Mouse (Mus musculus) neural tube, embryonic 11.5 days (tissue): Measurements from ENCODE around the gene Galnt7. TPM values are rescaled to one million over a fixed set of nuclear protein-coding genes. Genes with fewer than 3 reads are reported as not detected.

Experiments
- ATAC-seq: fragments of 200-750 bp; cut with Nextera tagmentation; 2 replicates; pipeline ENCODE4 v1.8.0; 2017; ENCODE audit warnings: moderate number of reproducible peaks, mild to moderate bottlenecking, moderate TSS enrichment, moderate library complexity; ENCODE audit not compliant: insufficient read depth, low FRiP score, low TSS enrichment
- DNase-seq: peaks from one replicate; pipeline ENCODE4 v3.0.0-alpha.2; 2015; ENCODE audit warnings: low spot score
- H3K27ac ChIP-seq: fragments of 300-500 bp; sonication (generic); 2 replicates; pipeline ENCODE4 v1.5.1; 2014; ENCODE audit warnings: low read depth, mild to moderate bottlenecking, low read length
- H3K27me3 ChIP-seq: fragments of 300-500 bp; sonication (generic); 2 replicates; pipeline ENCODE4 v1.6.1; 2014; ENCODE audit warnings: mild to moderate bottlenecking, low read length, mixed read lengths; ENCODE audit not compliant: control insufficient read depth, insufficient read depth
- H3K36me3 ChIP-seq: fragments of 300-500 bp; sonication (generic); 2 replicates; pipeline ENCODE4 v1.6.1; 2014; ENCODE audit warnings: mild to moderate bottlenecking, low read length, moderate library complexity, mixed read lengths; ENCODE audit not compliant: control insufficient read depth, insufficient read depth
- H3K4me1 ChIP-seq: fragments of 300-500 bp; sonication (generic); 2 replicates; pipeline ENCODE4 v1.6.1; 2014; ENCODE audit warnings: low read length, mixed read lengths; ENCODE audit not compliant: control insufficient read depth, insufficient read depth
- H3K4me2 ChIP-seq: fragments of 300-500 bp; sonication (generic); 2 replicates; pipeline ENCODE4 v1.6.1; 2014; ENCODE audit warnings: low read depth, mild to moderate bottlenecking, moderate library complexity
- H3K4me3 ChIP-seq: fragments of 300-500 bp; sonication (generic); 2 replicates; pipeline ENCODE4 v1.5.1; 2014; ENCODE audit warnings: low read depth, low read length
- H3K9ac ChIP-seq: fragments of 300-500 bp; sonication (generic); 2 replicates; pipeline ENCODE4 v1.6.1; 2014; ENCODE audit warnings: mild to moderate bottlenecking, low read length
- H3K9me3 ChIP-seq: fragments of 300-500 bp; sonication (generic); 2 replicates; pipeline ENCODE4 v1.6.1; 2016; ENCODE audit warnings: low read length; ENCODE audit not compliant: control insufficient read depth
- WGBS: fragments of 180-500 bp; shearing (Covaris S2); extraction: QIAGEN DNeasy Blood & Tissue Kit; methylation state at CpG from one replicate; pipeline ENCODE4 v1.1.7; 2014; 5-methylcytosine and 5-hydroxymethylcytosine counted together
- polyA plus RNA-seq: library from polyadenylated mRNA; unstranded; fragments of >200 nt; fragmentation: Nextera tagmentation; extraction: Ambion mirVana; gene quantifications from 2 replicates; pipeline ENCODE4 v1.2.1, GENCODE M21; 2014

Galnt7 gene
- polyA plus RNA-seq, 1 experiment from 2014 or later = 20.1 TPM

GRCm38 (mm10) chr8:57479700-57480099, 173.1 kb downstream of the Galnt7 start:
- Histone ChIP-seq H3K4me2 (no peak overlapping the region), H3K9me3 (no peaks in the 10 kb centered on the region), H3K27ac (no peak overlapping the region), H3K4me1 (no peaks in the 10 kb centered on the region), H3K27me3 (no peaks in the 10 kb centered on the region), H3K36me3 (peaks cover 5% of the 10 kb centered on the region; the same call in 1 of the 2 replicates), H3K9ac (no peak overlapping the region), H3K4me3 (no peak overlapping the region)
- WGBS = 94% methylated on average over 8 of the region's 8 CpGs
- no peak for ATAC-seq
- DNase-seq = no peak

- H3K27me3 ChIP-seq = no peaks in the 10 kb centered on the region
- no peak overlapping the region for H3K4me2 ChIP-seq
- no peaks in the 10 kb centered on the region for H3K4me1 ChIP-seq
- peaks cover 3% of the 10 kb centered on the region; the same call in 1 of the 2 replicates for H3K36me3 ChIP-seq
- 77% methylated on average over 3 of the region's 3 CpGs for WGBS
- no peak overlapping the region for H3K9ac ChIP-seq
- no peak overlapping the region for H3K4me3 ChIP-seq
- no peak overlapping the region for H3K27ac ChIP-seq
- ATAC-seq (no peak), DNase-seq (no peak)
- no peaks in the 10 kb centered on the region for H3K9me3 ChIP-seq
Observed at GRCm38 (mm10) chr8:57478406-57478805, 174.4 kb downstream of the Galnt7 start.

Other genes starting within 250 kb of the Galnt7 start
- gene Scrg1, start 197.1 kb downstream of the Galnt7 start, polyA plus RNA-seq = 1.5 and 1.9 TPM in 2 replicates
- 99.4 and 103 TPM in 2 replicates for gene Sap30, start 165.2 kb downstream of the Galnt7 start, polyA plus RNA-seq
- gene Hmgb2, start 141.1 kb downstream of the Galnt7 start, polyA plus RNA-seq = 388 and 468 TPM in 2 replicates